ENCODE assay signal across 23 mouse cellular contexts in the genomic region with DNA sequence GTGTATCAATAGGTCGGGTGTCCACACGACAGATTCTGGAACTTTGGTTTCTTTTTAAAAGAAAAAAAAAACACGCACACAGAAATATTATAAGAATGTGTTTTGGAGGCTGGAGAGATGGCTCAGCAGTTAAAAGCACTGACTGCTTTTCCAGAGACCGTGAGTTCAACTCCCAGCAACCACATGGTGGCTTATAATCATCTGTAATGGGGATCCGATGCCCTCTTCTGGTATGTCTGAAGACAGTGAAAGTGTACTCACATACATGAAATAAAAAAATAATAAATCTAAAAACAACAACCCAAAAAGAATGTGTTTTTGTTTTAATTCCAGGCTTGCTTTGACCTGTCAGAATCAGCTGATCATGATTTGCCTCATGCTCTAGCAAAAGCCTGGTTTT. TPM values are rescaled to one million over a fixed set of nuclear protein-coding genes. Genes with fewer than 3 reads are reported as not detected.
A peak's percentile ranks its signal among the peaks of the same experiment; 100 is the strongest.
DNase-seq lines count a peak whose midpoint lies in the region; ATAC-seq and TF ChIP-seq lines count a peak whose summit lies in the region.
"Had no signal": no experiment of that assay in that cellular context is flagged by ENCODE, and none has a peak within 500 bp of the region (broad histone marks: within the 10 kb centered on the region; RNA-seq: fewer than 3 reads in every experiment).

No protein-coding gene starts in this region.

- TF ChIP-seq CTCF in forebrain, postnatal 0 days (IDR thresholded peaks at IDR 0.05; ENCODE audit: low read depth): peak; percentile 49
- peak; percentile 10; the same call in 1 of the 2 replicates for TF ChIP-seq CTCF in liver, embryonic 14.5 days (IDR thresholded peaks at IDR 0.05; ENCODE audit: low read depth)
- peak in 1 of 3 experiments; percentile 30; a peak in 1 of 6 replicates for TF ChIP-seq CTCF in MEL (IDR thresholded peaks at IDR 0.05 in 2 of 3, conservative IDR thresholded peaks at IDR 0.05 in 1 of 3; ENCODE audit: control insufficient read depth in 1 of 3, insufficient read depth in 1 of 3, low read depth in 2 of 3, low read length in 3 of 3, poor library complexity in 1 of 3, severe bottlenecking in 1 of 3)

- H3K4me2 ChIP-seq in forebrain, postnatal 0 days (ENCODE audit: low read depth): no peak overlapping the region
- no peak overlapping the region for H3K4me2 ChIP-seq in liver, embryonic 14.5 days (ENCODE audit: low read depth)

- TF ChIP-seq EP300 in liver, embryonic 14.5 days (IDR thresholded peaks at IDR 0.05; ENCODE audit: low read depth): no peak
- no peak for TF ChIP-seq EP300 in MEL (IDR thresholded peaks at IDR 0.05; ENCODE audit: low read depth in 1 of 2, low read length in 2 of 2)

- no peak overlapping the region for H3K4me3 ChIP-seq in forebrain, postnatal 0 days (ENCODE audit: low read depth, low read length)
- no peak overlapping the region for H3K4me3 ChIP-seq in forebrain, embryonic 10.5 days
- H3K4me3 ChIP-seq in liver, embryonic 14.5 days (ENCODE audit: insufficient read depth in 1 of 2, low read depth in 2 of 2, low read length in 2 of 2): no peak overlapping the region
- no peak overlapping the region for H3K4me3 ChIP-seq in MEL (ENCODE audit: control insufficient read depth in 1 of 2, insufficient read depth in 1 of 2, low read depth in 2 of 2, low read length in 2 of 2)
- H3K4me3 ChIP-seq: forebrain, embryonic 12.5 days had no signal

- H3K79me2 ChIP-seq in MEL (ENCODE audit: control insufficient read depth, insufficient read depth, low read length, poor library complexity): no peaks in the 10 kb centered on the region; the same call in 1 of the 2 replicates

- TF ChIP-seq RAD21 in MEL (IDR thresholded peaks at IDR 0.05; ENCODE audit: low read depth, low read length): peak; percentile 35

- ATAC-seq in forebrain, postnatal 0 days: no peak
- ATAC-seq in liver, embryonic 14.5 days (ENCODE audit: insufficient read depth): no peak
- ATAC-seq: activated CD4-positive, CD25-positive, alpha-beta regulatory T cell, adult 4 months; forebrain, embryonic 16.5 days; Patski had no signal

- no peak overlapping the region for H3K9ac ChIP-seq in forebrain, postnatal 0 days
- no peak overlapping the region for H3K9ac ChIP-seq in liver, embryonic 14.5 days (replicated peaks)
- H3K9ac ChIP-seq in MEL (ENCODE audit: control insufficient read depth, low read depth, low read length, poor library complexity, severe bottlenecking): no peak overlapping the region
- H3K9ac ChIP-seq: embryonic facial prominence, embryonic 12.5 days; forebrain, embryonic 12.5 days; hindbrain, embryonic 13.5 days had no signal

- peak; percentile 17 for DNase-seq in forebrain, postnatal 0 days
- no peak for DNase-seq in forebrain, embryonic 10.5 days (ENCODE audit: extremely low spot score, low spot score)
- no peak for DNase-seq in liver, embryonic 14.5 days (ENCODE audit: low read depth in 3 of 3, low spot score in 3 of 3)
- DNase-seq in liver (no peak), 3T3-L1 (ENCODE audit: low read depth, low spot score) (peak; percentile 46), MEL (ENCODE audit: low read depth, low spot score) (peak; percentile 16)
- no peak for DNase-seq in frontal cortex, adult 2 months (ENCODE audit: extremely low spot score in 1 of 2, low spot score in 1 of 2)
- no peak for DNase-seq in right cerebral cortex, postnatal 25 days
- DNase-seq: adrenal gland, postnatal 14 days; cerebellum, adult 11-12 months; cerebellum, adult 9-10 months; cerebellum, postnatal 25 days; gastrocnemius, postnatal 36 days; heart, postnatal 10 days; heart, postnatal 4 days had no signal

- no peaks in the 10 kb centered on the region for H3K36me3 ChIP-seq in forebrain, postnatal 0 days (ENCODE audit: insufficient read depth)
- no peaks in the 10 kb centered on the region for H3K36me3 ChIP-seq in forebrain, embryonic 10.5 days (replicated peaks)
- no peaks in the 10 kb centered on the region for H3K36me3 ChIP-seq in liver, embryonic 14.5 days (replicated peaks; ENCODE audit: control insufficient read depth, insufficient read depth, low read depth)
- H3K36me3 ChIP-seq in MEL (ENCODE audit: control insufficient read depth in 1 of 2, insufficient read depth in 2 of 2, low read length in 2 of 2): peaks cover 0 to 2% of the 10 kb centered on the region in 2 experiments; a peak in 1 of 4 replicates
- H3K36me3 ChIP-seq: embryonic facial prominence, embryonic 12.5 days; forebrain, embryonic 12.5 days; G1E; hindbrain, embryonic 13.5 days had no signal

- H3K27ac ChIP-seq in forebrain, postnatal 0 days (ENCODE audit: low read depth, low read length): no peak overlapping the region
- no peak overlapping the region for H3K27ac ChIP-seq in forebrain, embryonic 10.5 days
- no peak overlapping the region for H3K27ac ChIP-seq in liver, embryonic 14.5 days
- H3K27ac ChIP-seq in MEL (ENCODE audit: control insufficient read depth, low read depth, low read length): no peak overlapping the region
- H3K27ac ChIP-seq: embryonic facial prominence, embryonic 12.5 days; forebrain, embryonic 12.5 days; heart, embryonic 10.5 days; hindbrain, embryonic 13.5 days had no signal

- H3K9me3 ChIP-seq in forebrain, postnatal 0 days (ENCODE audit: low read length): no peaks in the 10 kb centered on the region
- peaks cover 13% of the 10 kb centered on the region for H3K9me3 ChIP-seq in forebrain, embryonic 10.5 days
- H3K9me3 ChIP-seq in liver, embryonic 14.5 days (ENCODE audit: control insufficient read depth, low read length): peaks cover 8% of the 10 kb centered on the region
- no peaks in the 10 kb centered on the region for H3K9me3 ChIP-seq in MEL (replicated peaks; ENCODE audit: insufficient read depth, low read length)

- H3K27me3 ChIP-seq in forebrain, postnatal 0 days (ENCODE audit: insufficient read depth, low read length): no peaks in the 10 kb centered on the region
- no peaks in the 10 kb centered on the region for H3K27me3 ChIP-seq in forebrain, embryonic 10.5 days (ENCODE audit: poor library complexity, severe bottlenecking)
- no peaks in the 10 kb centered on the region for H3K27me3 ChIP-seq in liver, embryonic 14.5 days (ENCODE audit: control insufficient read depth, insufficient read depth, low read length)
- no peaks in the 10 kb centered on the region for H3K27me3 ChIP-seq in MEL (ENCODE audit: control insufficient read depth in 1 of 2, insufficient read depth in 2 of 2, low read length in 2 of 2)
- H3K27me3 ChIP-seq: embryonic facial prominence, embryonic 12.5 days; forebrain, embryonic 12.5 days; Patski had no signal

- 87% methylated on average over 5 of the region's 5 CpGs for WGBS in forebrain, postnatal 0 days
- 92% methylated on average over 5 of the region's 5 CpGs for WGBS in forebrain, embryonic 10.5 days
- whole genome bisulfite sequencing in liver, embryonic 14.5 days (ENCODE audit: insufficient replicate concordance): 79% methylated on average over 5 of the region's 5 CpGs

- no peak for TF ChIP-seq POLR2A in MEL (IDR thresholded peaks at IDR 0.05; ENCODE audit: control insufficient read depth in 1 of 2, insufficient read depth in 1 of 2, low read depth in 1 of 2, low read length in 2 of 2, poor library complexity in 1 of 2)

- no peaks in the 10 kb centered on the region; the same call in 1 of the 2 replicates for H3K4me1 ChIP-seq in forebrain, postnatal 0 days (ENCODE audit: insufficient read depth)
- peaks cover 16% of the 10 kb centered on the region for H3K4me1 ChIP-seq in forebrain, embryonic 10.5 days
- H3K4me1 ChIP-seq in liver, embryonic 14.5 days (replicated peaks; ENCODE audit: control insufficient read depth in 2 of 2, insufficient read depth in 2 of 2, low read length in 1 of 2): peaks cover 8% of the 10 kb centered on the region in 2 experiments; a peak in 3 of 4 replicates
- peaks cover 0 to 4% of the 10 kb centered on the region in 2 experiments; a peak in 2 of 4 replicates for H3K4me1 ChIP-seq in MEL (ENCODE audit: control insufficient read depth in 1 of 2, insufficient read depth in 2 of 2, low read length in 2 of 2)
- H3K4me1 ChIP-seq: embryonic facial prominence, embryonic 12.5 days had no signal

TF ChIP-seq in MEL, 35 proteins besides CTCF, POLR2A, EP300 and RAD21:
- TF ChIP-seq SMC3 (IDR thresholded peaks at IDR 0.05; ENCODE audit: low read depth, low read length) (peak; percentile 23; the same call in 1 of the 2 replicates), POLR2AphosphoS5 (IDR thresholded peaks at IDR 0.05; ENCODE audit: borderline replicate concordance, low read depth, low read length) (no peak), GATA1 (IDR thresholded peaks at IDR 0.05; ENCODE audit: low read depth, low read length) (no peak), JUND (IDR thresholded peaks at IDR 0.05; ENCODE audit: low read depth, low read length) (no peak), USF2 (IDR thresholded peaks at IDR 0.05; ENCODE audit: borderline replicate concordance in 1 of 2, insufficient read depth in 1 of 2, low read depth in 1 of 2, low read length in 2 of 2) (no peak), NELFE (IDR thresholded peaks at IDR 0.05; ENCODE audit: low read depth, low read length) (no peak), MYC (IDR thresholded peaks at IDR 0.05; ENCODE audit: low read depth, low read length) (0 out of 2 replicates have a peak, but pooled peaks have one; percentile 37), UBTF (IDR thresholded peaks at IDR 0.05; ENCODE audit: borderline replicate concordance, insufficient read depth, low read depth, low read length) (no peak), ELF1 (IDR thresholded peaks at IDR 0.05; ENCODE audit: low read depth, low read length) (no peak)

RNA-seq across cellular contexts. Expression of a gene that starts 46.1 kb away (rescaled TPM):
- 26.9 and 41.3 TPM in 2 replicates for total RNA-seq in forebrain, postnatal 0 days (2014; rRNA removed)
- polyA plus RNA-seq in forebrain, postnatal 0 days (2015; fragmentation: Nextera tagmentation; extraction: Ambion mirVana): 11.0 and 15.0 TPM in 2 replicates
- 18.7 and 19.7 TPM in 2 replicates for polyA plus RNA-seq in forebrain, embryonic 10.5 days (2016; fragmentation: Nextera tagmentation; extraction: Ambion mirVana)
- 7.2 and 7.8 TPM in 2 replicates for polyA plus RNA-seq in liver, embryonic 14.5 days (2012; rRNA removed)
- 16.5 and 17.7 TPM in 2 replicates for polyA plus RNA-seq in liver, embryonic 14.5 days (2014; fragmentation: Nextera tagmentation; extraction: Ambion mirVana)
- 10.1 and 12.6 TPM in 2 replicates for total RNA-seq in MEL (2012; rRNA removed)
- 10 to 100 TPM in 1 of 2 experiments, not detected in 1; 15.8 TPM for polyA plus RNA-seq in MEL (2012; ENCODE audit: insufficient read depth in 1 of 2, insufficient read length in 2 of 2, low read depth in 1 of 2, low replicate concordance in 2 of 2, missing spikeins in 1 of 2)
- 12.3 and 14.6 TPM in 2 replicates for polyA plus RNA-seq in frontal cortex, adult 2 months (2012; rRNA removed)

Comparison
In these comparisons a context has a peak if more than half of its experiments do, and no peak if none do; other contexts are left out.
1. DNase-seq: peak in forebrain, postnatal 0 days (single experiment), 3T3-L1 (single experiment) and MEL (single experiment); none in forebrain, embryonic 10.5 days (single experiment), liver, embryonic 14.5 days (0 of 3), liver (single experiment), frontal cortex, adult 2 months (0 of 2) and right cerebral cortex, postnatal 25 days (single experiment).